In the genomic region with DNA sequence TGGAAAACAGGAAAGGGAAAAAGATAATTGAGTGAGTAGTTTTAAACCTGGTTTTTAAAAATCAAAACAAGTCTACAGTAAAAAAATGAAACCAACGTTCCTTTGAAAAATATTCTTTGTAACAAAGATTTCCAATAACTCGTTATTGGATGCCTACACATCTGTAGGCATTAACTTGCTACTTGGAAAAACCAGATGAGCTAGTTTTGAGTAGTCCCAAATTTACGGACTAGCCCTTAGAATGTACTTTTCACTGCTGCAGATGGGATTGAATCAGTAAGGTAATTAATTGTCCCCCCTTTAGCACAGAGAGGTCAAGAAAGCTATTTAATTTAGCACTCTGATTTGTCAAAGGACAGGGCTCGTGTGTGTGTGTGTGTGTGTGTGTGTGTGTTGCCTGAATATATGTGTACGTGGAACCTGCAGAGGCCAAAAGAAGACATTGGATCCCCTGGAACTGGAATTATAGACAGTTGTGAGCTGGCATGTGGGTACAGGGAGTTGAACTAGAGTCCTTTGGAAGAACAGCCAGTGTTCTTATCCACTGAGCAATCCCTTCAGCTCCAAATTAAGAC, we compare ENCODE assay signal across 8 mouse cellular contexts. TPM values are rescaled to one million over a fixed set of nuclear protein-coding genes. Genes with fewer than 3 reads are reported as not detected.
DNase-seq lines count a peak whose midpoint lies in the region; ATAC-seq and TF ChIP-seq lines count a peak whose summit lies in the region.

No protein-coding gene starts in this region.

- peak; percentile 19 for DNase-seq in liver, adult 2 months (ENCODE audit: extremely low read depth, low read depth, low spot score)
- no peak for DNase-seq in liver
- peak; percentile 38 for DNase-seq in embryo, embryonic 9.5 days (ENCODE audit: extremely low spot score)
- DNase-seq in intestine, embryonic 14.5 days (ENCODE audit: low spot score) = no peak
- no peak for DNase-seq in neural tube, embryonic 11.5 days (ENCODE audit: low spot score)
- DNase-seq in urinary bladder, postnatal 4 days (ENCODE audit: low spot score in 2 of 2) = no peak
- no peak for DNase-seq in spleen, adult 12 weeks (ENCODE audit: low spot score)
- no peak for DNase-seq in thymus, postnatal 4 days

- H3K79me2 ChIP-seq in liver, adult 2 months (ENCODE audit: control insufficient read depth, insufficient read depth, low read length) = peaks cover 12% of the 10 kb centered on the region; the same call in 1 of the 2 replicates

- ATAC-seq in intestine, embryonic 14.5 days (replicated peaks; ENCODE audit: low FRiP score, low TSS enrichment, low read depth) = no peak
- no peak for ATAC-seq in neural tube, embryonic 11.5 days (ENCODE audit: insufficient read depth, low FRiP score, low TSS enrichment)

- 4% methylated on average over 5 of the region's 5 CpGs for WGBS in liver, adult 2 months
- WGBS in intestine, embryonic 14.5 days = 5% methylated on average over 5 of the region's 5 CpGs
- WGBS in neural tube, embryonic 11.5 days = 13% methylated on average over 5 of the region's 5 CpGs

- H3K27me3 ChIP-seq in liver, adult 2 months (ENCODE audit: control insufficient read depth, insufficient read depth, low read length) = no peaks in the 10 kb centered on the region
- no peaks in the 10 kb centered on the region for H3K27me3 ChIP-seq in intestine, embryonic 14.5 days (replicated peaks; ENCODE audit: control insufficient read depth, insufficient read depth, low read length)
- no peaks in the 10 kb centered on the region for H3K27me3 ChIP-seq in neural tube, embryonic 11.5 days (ENCODE audit: control insufficient read depth, insufficient read depth, low read length)

- H3K4me2 ChIP-seq in intestine, embryonic 14.5 days (ENCODE audit: low read length) = peak overlapping the region; percentile 78
- H3K4me2 ChIP-seq in neural tube, embryonic 11.5 days (ENCODE audit: low read depth) = peak overlapping the region; percentile 74

- no peak for TF ChIP-seq CTCF in liver, adult 2 months (IDR thresholded peaks at IDR 0.05; ENCODE audit: low read depth, low read length)

- H3K9me3 ChIP-seq in intestine, embryonic 14.5 days (ENCODE audit: control insufficient read depth, low read length) = no peaks in the 10 kb centered on the region
- no peaks in the 10 kb centered on the region for H3K9me3 ChIP-seq in neural tube, embryonic 11.5 days (ENCODE audit: control insufficient read depth, low read length)

- H3K4me3 ChIP-seq in liver, adult 2 months (ENCODE audit: insufficient read depth, low read depth, low read length) = peak overlapping the region; percentile 72; the same call in 1 of the 2 replicates
- peak overlapping the region; percentile 81 for H3K4me3 ChIP-seq in intestine, embryonic 14.5 days (ENCODE audit: low read depth, low read length)
- H3K4me3 ChIP-seq in neural tube, embryonic 11.5 days (ENCODE audit: low read depth, low read length) = peak overlapping the region; percentile 68

- peaks cover 7% of the 10 kb centered on the region; the same call in 1 of the 2 replicates for H3K4me1 ChIP-seq in liver, adult 2 months (ENCODE audit: control insufficient read depth, insufficient read depth, low read length)
- H3K4me1 ChIP-seq in intestine, embryonic 14.5 days (replicated peaks; ENCODE audit: control insufficient read depth, insufficient read depth, low read length) = peaks cover 7% of the 10 kb centered on the region; the same call in 1 of the 2 replicates
- no peaks in the 10 kb centered on the region for H3K4me1 ChIP-seq in neural tube, embryonic 11.5 days (ENCODE audit: control insufficient read depth, insufficient read depth, low read length)

- no peak overlapping the region; the same call in 1 of the 2 replicates for H3K9ac ChIP-seq in liver, adult 2 months (ENCODE audit: low read depth, low read length)
- H3K9ac ChIP-seq in intestine, embryonic 14.5 days (ENCODE audit: low read length) = peak overlapping the region; percentile 83
- H3K9ac ChIP-seq in neural tube, embryonic 11.5 days (ENCODE audit: low read length) = peak overlapping the region; percentile 95

- peaks cover 9% of the 10 kb centered on the region; the same call in 1 of the 2 replicates for H3K36me3 ChIP-seq in liver, adult 2 months (ENCODE audit: control insufficient read depth, insufficient read depth, low read length)
- peaks cover 21% of the 10 kb centered on the region for H3K36me3 ChIP-seq in intestine, embryonic 14.5 days (ENCODE audit: control insufficient read depth, insufficient read depth, low read length)
- H3K36me3 ChIP-seq in neural tube, embryonic 11.5 days (ENCODE audit: control insufficient read depth, insufficient read depth, low read length) = peaks cover 11% of the 10 kb centered on the region

- no peak for TF ChIP-seq POLR2A in liver, adult 2 months (IDR thresholded peaks at IDR 0.05; ENCODE audit: extremely low read depth, insufficient read depth, low read length)

- no peak overlapping the region for H3K27ac ChIP-seq in liver, adult 2 months (replicated peaks; ENCODE audit: insufficient read depth, low read depth, low read length)
- H3K27ac ChIP-seq in intestine, embryonic 14.5 days (ENCODE audit: low read depth) = peak overlapping the region; percentile 98
- no peak overlapping the region; the same call in 1 of the 2 replicates for H3K27ac ChIP-seq in neural tube, embryonic 11.5 days (ENCODE audit: low read depth, low read length)

RNA-seq across cellular contexts. Expression of a gene that starts 1.1 kb away (rescaled TPM):
- 19.0 and 19.6 TPM in 2 replicates for total RNA-seq in liver, adult 2 months (2014; rRNA removed)
- polyA plus RNA-seq in liver, adult 2 months (2012; rRNA removed) = 8.3 and 11.1 TPM in 2 replicates
- 91.8 and 115 TPM in 2 replicates for polyA plus RNA-seq in intestine, embryonic 14.5 days (2014; fragmentation: Nextera tagmentation; extraction: Ambion mirVana)
- polyA plus RNA-seq in neural tube, embryonic 11.5 days (2014; fragmentation: Nextera tagmentation; extraction: Ambion mirVana) = 136 and 140 TPM in 2 replicates

RNA-seq across cellular contexts. Expression of a gene that starts 5.3 kb away (rescaled TPM):
- total RNA-seq in liver, adult 2 months (2014; rRNA removed) = 0.37 and 0.67 TPM in 2 replicates
- polyA plus RNA-seq in liver, adult 2 months (2012; rRNA removed) = 0.56 and 1.9 TPM in 2 replicates
- polyA plus RNA-seq in intestine, embryonic 14.5 days (2014; fragmentation: Nextera tagmentation; extraction: Ambion mirVana) = 8.3 and 11.2 TPM in 2 replicates
- 15.3 and 16.4 TPM in 2 replicates for polyA plus RNA-seq in neural tube, embryonic 11.5 days (2014; fragmentation: Nextera tagmentation; extraction: Ambion mirVana)

RNA-seq across cellular contexts. Expression of a gene that starts 5.4 kb away (rescaled TPM):
- total RNA-seq in liver, adult 2 months (2014; rRNA removed) = 0.13 TPM in 1 of 2 replicates, not detected in the other
- not detected in 2 replicates for polyA plus RNA-seq in liver, adult 2 months (2012; rRNA removed)
- polyA plus RNA-seq in intestine, embryonic 14.5 days (2014; fragmentation: Nextera tagmentation; extraction: Ambion mirVana) = 0.87 and 1.5 TPM in 2 replicates
- 0.80 and 1.7 TPM in 2 replicates for polyA plus RNA-seq in neural tube, embryonic 11.5 days (2014; fragmentation: Nextera tagmentation; extraction: Ambion mirVana)

RNA-seq across cellular contexts. Expression of a gene that starts 22.9 kb away (rescaled TPM):
- 0.40 and 0.46 TPM in 2 replicates for total RNA-seq in liver, adult 2 months (2014; rRNA removed)
- 0.04 and 0.14 TPM in 2 replicates for polyA plus RNA-seq in liver, adult 2 months (2012; rRNA removed)
- polyA plus RNA-seq in intestine, embryonic 14.5 days (2014; fragmentation: Nextera tagmentation; extraction: Ambion mirVana) = 4.9 and 5.4 TPM in 2 replicates
- 8.3 and 9.9 TPM in 2 replicates for polyA plus RNA-seq in neural tube, embryonic 11.5 days (2014; fragmentation: Nextera tagmentation; extraction: Ambion mirVana)

RNA-seq across cellular contexts. Expression of a gene that starts 26.1 kb away (rescaled TPM):
- total RNA-seq in liver, adult 2 months (2014; rRNA removed) = 0.54 and 0.74 TPM in 2 replicates
- 0.07 TPM in 1 of 2 replicates, not detected in the other for polyA plus RNA-seq in liver, adult 2 months (2012; rRNA removed)
- polyA plus RNA-seq in intestine, embryonic 14.5 days (2014; fragmentation: Nextera tagmentation; extraction: Ambion mirVana) = 4.2 and 5.8 TPM in 2 replicates
- 7.4 and 10.5 TPM in 2 replicates for polyA plus RNA-seq in neural tube, embryonic 11.5 days (2014; fragmentation: Nextera tagmentation; extraction: Ambion mirVana)

Comparison
In these comparisons a context has a peak if more than half of its experiments do, and no peak if none do; other contexts are left out.
1. DNase-seq: peak in liver, adult 2 months (single experiment) and embryo, embryonic 9.5 days (single experiment); none in liver (single experiment), intestine, embryonic 14.5 days (single experiment), neural tube, embryonic 11.5 days (single experiment), urinary bladder, postnatal 4 days (0 of 2), spleen, adult 12 weeks (single experiment) and thymus, postnatal 4 days (single experiment).
2. Peak in every context shown above with its lines, with median percentiles within 50 percentile points of each other: H3K4me3 ChIP-seq.